Mouse (Mus musculus): Measurements from ENCODE around the gene Gadd45gip1. TPM values are rescaled to one million over a fixed set of nuclear protein-coding genes. Genes with fewer than 3 reads are reported as not detected.

Gadd45gip1 gene
- polyA plus RNA-seq, 1 experiment from 2014 or later = 40.6 TPM

Small RNA genes within 50 kb of the gene (microRNA-seq; reads per million reads assigned to microRNA genes)
- 1.9 reads per million for gene Mir7069

Other genes with a start within 250 kb of the Gadd45gip1 start
- gene Ier2, start 168.7 kb upstream of the Gadd45gip1 start, polyA plus RNA-seq (2015; fragmentation: Nextera tagmentation; extraction: Ambion mirVana) = 18.2 and 19.6 TPM in 2 replicates
- 66.8 and 71.2 TPM in 2 replicates for gene Trmt1, start 145.2 kb upstream of the Gadd45gip1 start, polyA plus RNA-seq (2015; fragmentation: Nextera tagmentation; extraction: Ambion mirVana)
- gene Nacc1, start 143.7 kb upstream of the Gadd45gip1 start, polyA plus RNA-seq (2015; fragmentation: Nextera tagmentation; extraction: Ambion mirVana) = 12.4 and 15.5 TPM in 2 replicates
- 2.6 and 3.2 TPM in 2 replicates for gene Lyl1, start 130.1 kb upstream of the Gadd45gip1 start, polyA plus RNA-seq (2015; fragmentation: Nextera tagmentation; extraction: Ambion mirVana)
- gene G430095P16Rik, start 108.5 kb upstream of the Gadd45gip1 start, polyA plus RNA-seq (2015; fragmentation: Nextera tagmentation; extraction: Ambion mirVana) = 0.82 and 0.89 TPM in 2 replicates
- 94.3 and 109 TPM in 2 replicates for gene Nfix, start 31.2 kb upstream of the Gadd45gip1 start, polyA plus RNA-seq (2015; fragmentation: Nextera tagmentation; extraction: Ambion mirVana)
- 15.4 and 17.1 TPM in 2 replicates for gene Dand5, start 8.7 kb upstream of the Gadd45gip1 start, polyA plus RNA-seq (2015; fragmentation: Nextera tagmentation; extraction: Ambion mirVana)
- 78.2 and 95.4 TPM in 2 replicates for gene Rad23a, start 9.1 kb downstream of the Gadd45gip1 start, polyA plus RNA-seq (2015; fragmentation: Nextera tagmentation; extraction: Ambion mirVana)
- gene Calr, start 15.4 kb downstream of the Gadd45gip1 start, polyA plus RNA-seq (2015; fragmentation: Nextera tagmentation; extraction: Ambion mirVana) = 743 and 792 TPM in 2 replicates
- gene Farsa, start 25.5 kb downstream of the Gadd45gip1 start, polyA plus RNA-seq (2015; fragmentation: Nextera tagmentation; extraction: Ambion mirVana) = 112 and 114 TPM in 2 replicates
- gene Syce2, start 40.6 kb downstream of the Gadd45gip1 start, polyA plus RNA-seq (2015; fragmentation: Nextera tagmentation; extraction: Ambion mirVana) = 38.1 and 46.6 TPM in 2 replicates
- gene Gcdh, start 62.4 kb downstream of the Gadd45gip1 start, polyA plus RNA-seq (2015; fragmentation: Nextera tagmentation; extraction: Ambion mirVana) = 41.4 and 42.8 TPM in 2 replicates
- 0.39 and 0.56 TPM in 2 replicates for gene Klf1, start 70.4 kb downstream of the Gadd45gip1 start, polyA plus RNA-seq (2015; fragmentation: Nextera tagmentation; extraction: Ambion mirVana)
- gene Dnase2a, start 77.0 kb downstream of the Gadd45gip1 start, polyA plus RNA-seq (2015; fragmentation: Nextera tagmentation; extraction: Ambion mirVana) = 6.4 and 7.0 TPM in 2 replicates
- gene Mast1, start 105.8 kb downstream of the Gadd45gip1 start, polyA plus RNA-seq (2015; fragmentation: Nextera tagmentation; extraction: Ambion mirVana) = 71.4 and 77.4 TPM in 2 replicates
- gene Rtbdn, start 115.5 kb downstream of the Gadd45gip1 start, polyA plus RNA-seq (2015; fragmentation: Nextera tagmentation; extraction: Ambion mirVana) = 3.0 and 3.2 TPM in 2 replicates
- not detected in 2 replicates for gene Gm49661, start 137.9 kb downstream of the Gadd45gip1 start, polyA plus RNA-seq (2015; fragmentation: Nextera tagmentation; extraction: Ambion mirVana)
- gene Prdx2, start 138.1 kb downstream of the Gadd45gip1 start, polyA plus RNA-seq (2015; fragmentation: Nextera tagmentation; extraction: Ambion mirVana) = 1,040 and 1,063 TPM in 2 replicates
- gene Rnaseh2a, start 138.2 kb downstream of the Gadd45gip1 start, polyA plus RNA-seq (2015; fragmentation: Nextera tagmentation; extraction: Ambion mirVana) = 55.8 and 57.5 TPM in 2 replicates
- 4.3 and 5.3 TPM in 2 replicates for gene Junb, start 147.2 kb downstream of the Gadd45gip1 start, polyA plus RNA-seq (2015; fragmentation: Nextera tagmentation; extraction: Ambion mirVana)
- gene Hook2, start 159.1 kb downstream of the Gadd45gip1 start, polyA plus RNA-seq (2015; fragmentation: Nextera tagmentation; extraction: Ambion mirVana) = 37.9 and 39.6 TPM in 2 replicates
- gene Best2, start 183.0 kb downstream of the Gadd45gip1 start, polyA plus RNA-seq (2015; fragmentation: Nextera tagmentation; extraction: Ambion mirVana) = 0.10 and 0.21 TPM in 2 replicates
- gene Asna1, start 193.8 kb downstream of the Gadd45gip1 start, polyA plus RNA-seq (2015; fragmentation: Nextera tagmentation; extraction: Ambion mirVana) = 159 and 170 TPM in 2 replicates
- gene Trir, start 195.3 kb downstream of the Gadd45gip1 start, polyA plus RNA-seq (2015; fragmentation: Nextera tagmentation; extraction: Ambion mirVana) = 100 and 110 TPM in 2 replicates
- gene Tnpo2, start 205.4 kb downstream of the Gadd45gip1 start, polyA plus RNA-seq (2015; fragmentation: Nextera tagmentation; extraction: Ambion mirVana) = 61.2 and 62.7 TPM in 2 replicates
- 75.8 and 83.2 TPM in 2 replicates for gene Fbxw9, start 228.5 kb downstream of the Gadd45gip1 start, polyA plus RNA-seq (2015; fragmentation: Nextera tagmentation; extraction: Ambion mirVana)
- 1.2 TPM in 1 of 2 replicates, not detected in the other for gene Gm5741, start 236.5 kb downstream of the Gadd45gip1 start, polyA plus RNA-seq (2015; fragmentation: Nextera tagmentation; extraction: Ambion mirVana)
- 112 and 119 TPM in 2 replicates for gene Dhps, start 240.2 kb downstream of the Gadd45gip1 start, polyA plus RNA-seq (2015; fragmentation: Nextera tagmentation; extraction: Ambion mirVana)
- 111 and 116 TPM in 2 replicates for gene Wdr83os, start 249.2 kb downstream of the Gadd45gip1 start, polyA plus RNA-seq (2015; fragmentation: Nextera tagmentation; extraction: Ambion mirVana)
- gene Wdr83, start 249.8 kb downstream of the Gadd45gip1 start, polyA plus RNA-seq (2015; fragmentation: Nextera tagmentation; extraction: Ambion mirVana) = 45.5 and 50.6 TPM in 2 replicates